Comparison of ENCODE assay signal across 8 mouse cellular contexts in genomic region chr9:107296016-107296040, GRCm38 (mm10). TPM values are rescaled to one million over a fixed set of nuclear protein-coding genes. Genes with fewer than 3 reads are reported as not detected.
A peak's percentile ranks its signal among the peaks of the same experiment; 100 is the strongest.
DNase-seq lines count a peak whose midpoint lies in the region; ATAC-seq and TF ChIP-seq lines count a peak whose summit lies in the region.

TSS of gene Cish (plus strand) at chr9:107296026.

- H3K27me3 ChIP-seq in heart, adult 2 months (ENCODE audit: control insufficient read depth, insufficient read depth, low read length), result no peaks in the 10 kb centered on the region
- no peaks in the 10 kb centered on the region for H3K27me3 ChIP-seq in Patski
- H3K27me3 ChIP-seq in heart, embryonic 12.5 days (replicated peaks), result 0 out of 2 replicates have a peak, but pooled peaks cover 6% of the 10 kb centered on the region
- H3K27me3 ChIP-seq in limb, embryonic 15.5 days, result peaks cover 12% of the 10 kb centered on the region; the same call in 1 of the 2 replicates

- peak within 1 kb of the TSS; percentile 93 for H3K27ac ChIP-seq in heart, adult 2 months
- H3K27ac ChIP-seq in heart, embryonic 12.5 days (ENCODE audit: poor library complexity, severe bottlenecking), result peak within 1 kb of the TSS; percentile 75
- H3K27ac ChIP-seq in limb, embryonic 15.5 days, result peak within 1 kb of the TSS; percentile 86

- no peak for TF ChIP-seq POLR2A in heart, adult 2 months (IDR thresholded peaks at IDR 0.05; ENCODE audit: insufficient read depth, low read depth, low read length)

- TF ChIP-seq CTCF in heart, adult 2 months (IDR thresholded peaks at IDR 0.05), result no peak
- no peak for TF ChIP-seq CTCF in Patski (IDR thresholded peaks at IDR 0.05)

- DNase-seq in heart, adult 2 months, result no peak
- no peak for DNase-seq in heart, adult 11 months
- no peak for DNase-seq in Patski (ENCODE audit: low read depth, low spot score)
- no peak for DNase-seq in natural killer cell, adult 2 months (ENCODE audit: low spot score in 2 of 2)
- no peak for DNase-seq in embryo, embryonic 9.5 days (ENCODE audit: extremely low spot score)
- no peak for DNase-seq in cerebellum, adult 8-10 months

- POLR2A ChIA-PET in Patski (lab: Charles Lee), result interaction anchor here (0.7 to 6.3 kb wide), 8 partner anchors 12 to 396 kb away, joined by 3 to 56 read pairs (median 18); partner anchors contain the start of gene Hemk1

- intact Hi-C loops in heart, adult 2 months (cut with DNase I), result no loop called here

- no peaks in the 10 kb centered on the region; the same call in 1 of the 2 replicates for H3K79me2 ChIP-seq in heart, adult 2 months (replicated peaks; ENCODE audit: control insufficient read depth, insufficient read depth, low read length)

- H3K4me1 ChIP-seq in heart, adult 2 months (ENCODE audit: control insufficient read depth, insufficient read depth, low read length), result peaks cover 8% of the 10 kb centered on the region
- peaks cover 33% of the 10 kb centered on the region for H3K4me1 ChIP-seq in heart, embryonic 12.5 days (replicated peaks)
- H3K4me1 ChIP-seq in limb, embryonic 15.5 days, result peaks cover 27% of the 10 kb centered on the region

- H3K9ac ChIP-seq in heart, adult 2 months (ENCODE audit: low read depth, low read length), result peak within 1 kb of the TSS; percentile 90
- peak within 1 kb of the TSS; percentile 80 for H3K9ac ChIP-seq in heart, embryonic 12.5 days
- peak within 1 kb of the TSS; percentile 67 for H3K9ac ChIP-seq in limb, embryonic 15.5 days

- peak within 1 kb of the TSS; percentile 86 for H3K4me2 ChIP-seq in heart, embryonic 12.5 days
- H3K4me2 ChIP-seq in limb, embryonic 15.5 days, result peak within 1 kb of the TSS; percentile 84

- peak within 1 kb of the TSS; percentile 59 for H3K4me3 ChIP-seq in heart, adult 2 months
- H3K4me3 ChIP-seq in heart, embryonic 12.5 days, result peak within 1 kb of the TSS; percentile 63
- H3K4me3 ChIP-seq in limb, embryonic 15.5 days, result peak within 1 kb of the TSS; percentile 71

- H3K9me3 ChIP-seq in heart, embryonic 12.5 days (replicated peaks), result no peaks in the 10 kb centered on the region
- no peaks in the 10 kb centered on the region for H3K9me3 ChIP-seq in limb, embryonic 15.5 days

- no peak for TF ChIP-seq EP300 in heart, adult 2 months (IDR thresholded peaks at IDR 0.05; ENCODE audit: insufficient read depth, low read depth, low read length)

- H3K36me3 ChIP-seq in heart, adult 2 months (ENCODE audit: control insufficient read depth, insufficient read depth, low read length), result no peaks in the 10 kb centered on the region
- peaks cover 11% of the 10 kb centered on the region for H3K36me3 ChIP-seq in heart, embryonic 12.5 days
- peaks cover 11% of the 10 kb centered on the region for H3K36me3 ChIP-seq in limb, embryonic 15.5 days

- in situ Hi-C loops in Patski (cut with MboI; ENCODE audit: low pct_unique_long_range_greater_than_20kb), result loop anchor here (5.0 to 10.0 kb wide), 2 partner anchors 41 to 611 kb away; partner anchors contain the start of genes Hemk1 and Tex264

- no peak for ATAC-seq in Patski
- ATAC-seq in heart, embryonic 12.5 days (ENCODE audit: insufficient number of reproducible peaks, low FRiP score), result no peak
- no peak for ATAC-seq in limb, embryonic 15.5 days (ENCODE audit: insufficient number of reproducible peaks, low FRiP score, low TSS enrichment, low read depth)

- CTCF ChIA-PET in Patski (lab: Charles Lee), result interaction anchor here (0.7 to 11.5 kb wide), 9 partner anchors 9 to 401 kb away, joined by 3 to 99 read pairs (median 5); partner anchors contain the start of gene 6430571L13Rik

RNA-seq across cellular contexts. Expression of gene Cish, which starts in this region (rescaled TPM):
- total RNA-seq in heart, adult 2 months (2021), result 100 to 1,000 TPM; 151 to 167 TPM
- 89.8 and 118 TPM in 2 replicates for polyA plus RNA-seq in heart, adult 2 months (2012; rRNA removed)
- 119 TPM for polyA plus RNA-seq in Patski (2021)
- 15.6 and 16.4 TPM in 2 replicates for polyA plus RNA-seq in heart, embryonic 12.5 days (2016; fragmentation: Nextera tagmentation; extraction: Ambion mirVana)
- 9.7 and 13.9 TPM in 2 replicates for polyA plus RNA-seq in limb, embryonic 15.5 days (2015; fragmentation: Nextera tagmentation; extraction: Ambion mirVana)
